Mouse (Mus musculus) A20 (cell line): ENCODE measurements around the gene Scube1.

Experiments
- DNase-seq: peaks from one replicate; pipeline ENCODE4 v3.0.0-alpha.2; 2011; ENCODE audit warnings: low read depth, low spot score

The Scube1 gene

DNA sequence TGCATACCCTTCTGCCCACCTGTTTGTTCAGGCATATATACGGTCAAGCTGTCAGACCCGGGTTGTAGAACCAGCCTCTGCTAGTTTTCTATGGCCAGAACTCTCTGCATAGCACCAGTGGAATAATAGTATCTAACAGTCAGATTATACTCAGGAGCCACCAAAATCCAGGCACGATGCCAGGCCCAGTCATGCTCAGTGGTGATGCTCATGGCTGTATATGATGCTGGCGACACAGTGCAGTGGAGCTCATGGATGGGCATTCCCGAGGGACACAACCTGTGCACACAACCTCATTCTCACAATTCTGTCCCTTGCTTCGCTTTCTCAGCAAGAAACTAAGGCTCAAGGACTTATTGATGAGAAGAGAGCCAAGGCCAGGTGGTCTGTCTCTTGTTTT lies 58.8 kb downstream of the Scube1 start:
- no peak for DNase-seq

DNA sequence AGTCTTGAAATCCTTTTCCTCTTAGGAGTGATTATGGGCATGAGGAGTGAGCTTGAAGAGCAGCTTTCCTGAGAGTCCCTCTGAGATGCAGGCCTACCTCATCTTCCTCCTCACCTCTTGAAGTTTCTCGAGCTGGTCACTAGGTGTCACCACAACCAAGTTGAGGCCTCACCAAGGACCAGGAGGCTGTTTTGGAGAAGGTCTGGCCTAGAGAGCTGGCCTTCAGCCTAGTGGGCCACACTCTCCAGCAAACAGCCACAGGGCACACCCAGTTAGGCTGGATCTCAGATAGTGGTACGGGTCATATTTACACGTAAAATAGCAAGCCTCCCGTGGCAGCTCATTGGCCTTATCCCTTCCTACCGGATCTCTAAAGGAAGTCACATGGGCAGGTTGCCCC lies 60.1 kb downstream of the Scube1 start:
- peak; percentile 51 for DNase-seq

DNA sequence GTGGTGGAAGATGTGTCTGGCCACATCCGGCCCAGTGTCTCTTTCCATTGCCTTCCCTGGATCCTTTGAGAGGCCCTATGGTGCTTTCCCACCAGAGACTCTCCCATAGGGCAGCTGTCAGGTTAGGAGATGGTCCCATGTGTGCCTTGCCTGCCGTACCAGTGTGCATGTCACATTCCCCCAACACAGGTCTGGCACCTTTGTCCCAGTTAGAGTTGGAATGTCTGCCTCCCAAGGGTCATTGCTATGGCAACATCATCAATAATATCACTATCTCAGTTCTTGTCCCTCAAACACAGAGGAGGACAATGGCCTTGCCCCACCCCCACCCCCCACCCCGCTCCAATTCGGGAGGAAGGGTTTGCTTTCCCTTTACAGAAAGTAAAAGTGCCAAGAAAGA lies 61.8 kb downstream of the Scube1 start:
- DNase-seq: no peak

DNA sequence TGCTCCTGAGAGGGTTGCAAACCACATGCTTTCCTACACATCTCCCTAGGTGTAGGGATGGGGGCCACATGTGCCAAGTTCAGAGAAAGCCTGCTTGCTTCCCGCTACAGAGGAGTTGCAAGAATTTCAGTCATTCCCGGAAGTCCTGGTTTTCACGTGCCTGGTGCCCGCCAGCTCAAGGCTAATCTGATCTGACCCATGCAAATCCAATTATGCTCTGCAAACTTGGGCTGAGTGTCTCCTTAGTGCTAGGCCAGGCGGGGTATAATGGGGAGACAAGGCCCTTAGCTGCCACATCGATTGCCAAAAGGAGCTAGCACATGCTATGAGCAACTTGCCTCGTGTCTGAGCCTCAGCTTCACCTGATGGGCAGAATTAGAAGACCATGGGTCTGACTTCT lies 62.7 kb downstream of the Scube1 start:
- no peak for DNase-seq

DNA sequence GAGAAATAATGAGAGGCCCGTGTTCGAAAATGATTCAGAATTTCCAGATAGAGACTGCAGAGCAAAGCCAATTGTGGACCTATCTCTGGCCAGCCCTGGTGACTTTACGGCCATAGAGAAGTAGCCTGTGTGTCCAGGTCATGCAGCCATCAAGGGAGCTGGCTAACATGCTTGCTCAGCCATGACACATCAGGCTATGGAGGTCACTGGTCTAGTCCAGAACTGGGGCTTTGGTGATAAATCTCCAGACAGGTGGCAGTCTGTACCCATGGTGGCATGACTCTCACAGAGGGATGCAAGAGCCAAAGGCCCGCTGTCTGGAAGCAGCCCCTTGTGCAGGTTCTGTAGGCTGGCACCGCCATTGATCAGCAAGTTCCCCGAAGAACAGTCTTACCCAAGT lies 82.3 kb downstream of the Scube1 start:
- DNase-seq: no peak

DNA sequence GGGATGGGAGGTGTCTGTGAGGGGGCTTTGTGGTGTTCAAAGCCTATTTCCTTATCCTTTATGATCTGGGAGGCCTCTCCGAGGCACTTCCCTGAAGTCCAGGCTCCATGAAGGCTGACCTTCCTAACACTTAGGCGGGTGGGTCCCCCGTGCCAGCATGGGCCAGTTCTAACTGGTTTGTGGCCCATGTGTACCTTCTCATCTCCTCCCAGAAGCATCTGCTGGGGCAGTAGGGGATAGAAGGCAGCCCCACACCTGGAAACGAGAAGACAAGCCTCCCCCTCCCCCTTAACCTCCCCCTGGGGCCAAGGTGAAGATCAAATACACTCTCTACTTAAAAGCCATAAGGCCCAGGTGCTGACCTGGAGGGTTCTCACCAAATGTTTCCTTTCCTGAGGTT lies 84.6 kb downstream of the Scube1 start:
- DNase-seq: no peak

DNA sequence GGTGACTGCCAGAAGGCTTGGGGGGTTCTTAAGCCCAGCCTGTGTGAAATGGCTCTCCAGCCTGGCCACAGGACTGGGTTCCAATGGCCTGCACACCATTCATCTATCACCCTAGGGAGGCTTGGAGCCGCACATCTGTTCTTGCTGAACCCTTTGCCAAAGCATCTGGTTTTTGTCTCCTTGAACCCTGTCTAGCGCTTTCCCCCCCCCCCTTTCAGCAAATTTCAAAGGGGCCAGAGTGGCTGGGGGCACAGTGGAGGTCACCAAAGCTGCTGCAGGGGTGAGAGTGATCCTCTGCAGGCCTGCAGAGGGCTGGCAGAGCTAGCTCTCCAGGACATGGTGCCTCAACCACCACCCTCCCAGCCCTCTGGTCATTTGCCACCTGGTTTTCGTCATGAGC lies 85.7 kb downstream of the Scube1 start:
- DNase-seq: no peak

DNA sequence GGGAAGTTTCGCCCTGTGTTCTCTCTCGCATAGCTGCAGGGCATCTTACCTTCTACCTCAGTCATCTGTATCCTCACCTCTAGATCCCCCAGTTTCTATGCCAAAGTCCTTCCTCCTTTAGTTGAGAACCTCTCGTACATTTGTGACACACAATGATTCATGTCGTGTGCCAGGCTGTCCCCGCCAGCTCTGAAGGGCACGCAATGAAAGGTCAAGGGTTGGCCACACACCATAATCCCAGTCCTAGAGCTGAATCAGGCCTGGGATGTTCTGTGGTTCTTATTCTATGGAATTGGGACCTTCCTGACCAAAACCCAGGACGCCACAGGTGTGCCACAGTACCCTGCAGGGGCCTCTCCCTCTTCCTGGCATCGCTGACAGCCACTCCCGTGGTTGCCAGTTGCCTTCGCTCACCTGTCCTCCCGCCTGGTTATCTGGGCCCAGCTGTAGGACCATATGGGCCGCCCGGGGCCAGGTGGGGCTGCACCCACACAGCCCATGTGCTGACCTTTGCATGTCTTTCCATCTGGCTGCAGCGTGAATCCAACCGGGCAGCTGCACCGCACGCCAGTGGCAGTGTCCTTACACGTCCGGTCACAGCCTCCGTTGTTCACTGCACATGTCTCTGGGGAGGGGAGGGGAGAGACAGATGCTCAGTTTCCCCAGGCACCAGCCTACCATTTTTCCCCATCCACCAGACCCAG lies 86.5 kb downstream of the Scube1 start:
- no peak for DNase-seq

DNA sequence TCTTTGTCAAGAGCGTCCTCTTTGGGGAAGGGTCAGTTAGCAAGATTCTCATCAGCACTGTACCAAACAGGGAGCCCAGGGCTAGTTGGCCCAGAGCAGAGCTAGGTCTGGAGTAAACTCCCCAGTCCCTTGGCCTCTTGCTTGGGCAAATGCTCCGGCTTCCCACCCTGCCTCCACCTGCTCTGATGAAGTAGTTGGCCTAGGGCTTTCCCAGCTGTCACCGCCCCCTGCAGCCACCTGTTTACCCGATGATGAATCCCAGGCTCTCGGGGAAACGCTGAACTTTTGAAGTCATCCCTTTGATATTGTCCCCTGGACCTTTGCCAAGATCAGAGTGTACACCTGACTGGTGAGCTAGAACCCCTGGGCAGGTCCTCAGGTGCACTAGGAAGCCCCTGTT lies 88.1 kb downstream of the Scube1 start:
- DNase-seq: no peak

DNA sequence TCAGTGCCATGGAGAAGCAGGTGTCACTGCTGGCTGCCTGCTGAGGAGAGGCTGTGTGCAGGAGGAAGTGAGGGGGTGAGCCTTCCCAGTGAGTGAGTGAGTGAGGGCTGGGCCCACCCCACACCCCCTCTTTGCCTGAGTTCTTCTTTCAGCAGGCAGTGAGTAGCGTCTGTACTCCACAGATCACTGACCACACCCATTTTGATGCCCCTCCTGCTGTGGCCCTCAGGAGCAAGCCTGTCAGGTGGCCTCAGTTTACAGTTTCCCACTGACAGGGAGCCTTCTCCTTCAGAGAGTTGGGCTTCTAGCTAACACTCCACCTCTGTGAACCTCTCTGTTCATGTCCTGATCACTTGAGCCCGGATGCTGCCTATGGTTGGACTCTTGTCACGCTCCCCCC lies 89.6 kb downstream of the Scube1 start:
- DNase-seq: no peak

DNA sequence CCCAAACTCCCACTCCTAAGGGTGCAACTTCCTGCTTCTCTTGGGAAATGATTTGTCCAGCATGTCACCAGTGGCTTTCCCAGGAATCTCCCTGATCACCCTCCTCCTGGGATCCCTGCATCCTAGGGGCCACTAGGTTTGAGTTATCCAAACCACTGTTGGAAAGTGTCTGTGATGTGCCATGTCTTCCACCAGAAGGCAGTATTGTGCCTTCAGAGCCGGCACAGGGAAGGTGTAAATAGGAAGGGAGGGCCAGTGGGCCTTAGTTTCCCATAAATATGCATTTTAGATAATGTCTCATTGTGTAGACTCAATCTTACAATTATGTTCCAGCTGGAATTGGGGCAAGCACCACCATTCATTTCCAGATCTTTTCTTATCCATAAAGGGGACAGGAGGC lies 90.7 kb downstream of the Scube1 start:
- DNase-seq: peak; percentile 40

DNA sequence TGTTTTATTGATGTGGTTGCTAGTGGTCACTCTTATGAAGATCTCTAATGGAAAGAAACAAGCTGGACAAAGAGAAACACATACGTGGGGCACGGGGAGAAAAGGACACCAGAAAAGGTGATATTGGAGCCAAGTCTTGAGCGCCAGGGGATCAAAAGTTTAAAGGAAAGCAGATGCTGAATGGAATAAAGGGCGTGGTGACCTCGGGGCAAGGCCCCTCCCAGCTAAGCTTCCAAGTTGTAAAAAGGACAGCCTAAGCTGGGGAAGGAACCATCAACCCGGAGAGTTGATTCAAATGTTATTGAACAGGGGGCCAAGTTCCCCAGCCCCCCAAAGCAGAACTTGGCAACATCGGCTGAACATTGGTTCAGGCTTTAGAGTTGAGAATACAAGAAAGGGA lies 93.8 kb downstream of the Scube1 start:
- no peak for DNase-seq

DNA sequence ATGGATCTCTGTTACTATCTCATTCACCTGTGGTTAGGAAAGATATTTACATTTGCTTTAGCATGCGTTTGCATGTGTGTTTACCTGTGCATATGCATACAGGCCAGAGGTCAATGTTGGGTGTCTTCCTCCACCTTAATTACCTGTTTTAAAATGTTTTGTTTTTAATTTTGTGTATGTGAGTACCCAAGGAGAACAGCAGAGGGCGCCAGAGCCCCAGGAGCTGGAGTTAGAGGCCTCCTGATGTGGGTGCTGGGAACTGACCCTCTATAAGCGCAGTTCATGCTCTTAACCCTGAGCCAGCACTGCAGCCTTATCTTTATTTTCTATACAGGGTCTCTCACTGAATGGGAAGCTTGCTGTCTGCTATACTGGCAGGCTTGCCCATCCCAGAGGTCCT lies 95.1 kb downstream of the Scube1 start:
- no peak for DNase-seq

DNA sequence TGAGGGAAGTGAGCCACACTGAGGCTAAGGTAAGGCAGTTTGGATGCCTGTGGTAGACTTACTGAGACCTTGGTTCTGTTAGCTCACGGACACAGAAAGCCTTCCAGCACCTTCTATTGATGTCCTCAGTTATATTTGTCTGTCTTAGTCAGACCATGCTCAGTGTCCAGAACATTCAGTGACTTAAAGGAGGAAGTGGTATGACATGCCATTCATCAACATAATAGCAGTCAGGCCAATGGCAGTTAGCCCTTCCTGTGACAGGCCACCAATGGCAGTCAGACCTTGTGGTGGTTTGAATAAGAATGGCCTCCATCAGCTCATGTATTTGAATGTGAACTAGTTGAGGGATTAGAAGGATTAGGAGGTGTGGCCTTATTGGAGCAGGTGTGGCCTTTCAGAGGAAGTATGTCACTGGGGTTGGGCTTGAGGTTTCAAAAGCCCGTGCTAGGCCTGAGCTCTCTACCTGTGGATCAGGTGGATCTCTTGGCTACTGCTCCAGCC lies 98.6 kb downstream of the Scube1 start:
- peak; percentile 22 for DNase-seq

DNA sequence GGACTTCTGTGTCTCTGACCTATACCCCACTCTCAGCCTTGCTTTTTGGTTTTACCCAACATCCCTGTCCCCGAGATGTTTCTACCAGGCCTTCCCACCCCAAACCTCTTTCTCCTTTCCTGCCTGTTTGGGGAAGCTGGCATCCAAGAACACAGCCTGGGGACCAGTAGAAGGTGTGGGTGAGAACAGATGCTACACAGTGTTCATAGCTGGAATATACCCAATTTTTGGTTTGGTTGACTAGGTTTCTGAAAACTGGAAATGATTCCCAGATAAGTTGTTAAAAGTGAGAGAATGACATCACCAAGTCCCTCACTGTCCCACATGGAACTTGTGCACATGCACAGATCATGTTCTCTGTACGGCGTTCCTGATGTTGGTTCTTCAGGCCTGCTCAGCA lies 109.6 kb downstream of the Scube1 start:
- DNase-seq: no peak

DNA sequence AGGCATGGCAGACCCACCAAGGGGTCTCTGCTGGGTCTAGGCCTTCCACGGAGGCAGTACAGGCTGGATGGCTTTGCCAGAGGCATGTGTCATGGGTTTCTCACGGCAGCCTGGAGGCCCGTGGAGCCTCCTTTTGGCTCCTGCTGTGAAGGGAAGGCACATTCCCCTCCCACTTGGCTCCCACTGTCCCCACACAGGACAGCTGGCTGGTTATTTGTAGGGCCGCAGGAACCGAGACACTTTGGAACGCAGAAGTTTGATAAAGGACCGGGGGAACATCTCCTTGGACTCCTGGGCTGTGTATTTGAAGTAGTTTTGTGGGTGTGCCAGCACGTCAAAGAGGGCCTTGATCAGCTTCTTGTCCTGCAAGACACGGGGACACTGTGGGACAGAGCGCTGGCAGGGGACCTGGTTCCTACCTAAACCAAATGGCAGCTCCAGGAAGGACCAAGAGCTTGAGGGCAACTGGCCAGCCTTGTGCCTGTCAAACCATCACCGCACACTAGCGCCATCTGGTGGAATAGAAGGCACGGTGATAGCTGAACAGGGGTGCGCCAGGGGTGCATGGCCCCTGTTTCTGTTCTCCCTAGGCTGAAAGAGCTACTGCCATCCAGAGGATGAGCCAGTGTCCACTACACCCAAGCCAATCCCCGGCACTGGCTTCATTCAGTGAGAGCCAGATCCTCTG lies 117.6 kb downstream of the Scube1 start:
- peak; percentile 79 for DNase-seq

DNA sequence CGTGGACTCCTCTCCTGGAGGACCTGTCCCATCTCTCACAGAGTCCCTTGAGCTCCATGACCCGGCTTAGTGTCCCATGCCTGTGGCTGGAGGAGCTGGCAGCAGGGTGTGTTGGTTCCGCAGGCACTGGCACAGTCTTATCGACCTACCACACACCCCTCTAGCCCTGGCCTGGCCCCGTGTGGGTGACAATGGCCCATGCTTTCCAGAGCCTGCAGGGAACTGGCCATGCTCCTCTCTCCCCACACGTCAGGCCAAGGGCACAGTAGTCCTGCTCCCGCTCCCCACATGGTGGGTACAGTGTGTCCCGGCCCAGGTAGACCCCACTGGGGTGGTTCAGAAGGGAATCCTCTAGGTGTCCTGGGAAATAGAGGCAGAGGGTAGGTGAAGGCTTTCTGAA lies 118.1 kb downstream of the Scube1 start:
- no peak for DNase-seq

DNA sequence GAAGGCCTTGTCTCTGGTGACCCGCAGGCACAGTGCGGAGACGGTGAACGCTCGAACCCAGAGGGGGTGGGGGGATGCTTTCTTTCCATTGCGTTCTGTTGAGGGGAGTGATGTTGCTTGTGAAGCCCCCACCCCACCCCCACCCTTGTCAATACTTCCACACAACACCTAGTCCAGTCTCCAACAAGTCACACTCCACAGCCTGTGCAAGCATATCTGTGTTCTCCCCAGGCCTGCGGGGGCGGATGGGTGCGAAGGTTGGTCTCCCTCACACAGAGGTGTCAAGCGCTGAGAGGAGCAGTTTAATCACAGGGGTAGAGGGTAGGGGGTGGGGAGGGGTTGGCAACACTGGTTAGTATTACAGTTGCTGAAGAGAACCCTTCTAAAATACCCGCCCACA lies 118.6 kb downstream of the Scube1 start:
- DNase-seq: no peak

DNA sequence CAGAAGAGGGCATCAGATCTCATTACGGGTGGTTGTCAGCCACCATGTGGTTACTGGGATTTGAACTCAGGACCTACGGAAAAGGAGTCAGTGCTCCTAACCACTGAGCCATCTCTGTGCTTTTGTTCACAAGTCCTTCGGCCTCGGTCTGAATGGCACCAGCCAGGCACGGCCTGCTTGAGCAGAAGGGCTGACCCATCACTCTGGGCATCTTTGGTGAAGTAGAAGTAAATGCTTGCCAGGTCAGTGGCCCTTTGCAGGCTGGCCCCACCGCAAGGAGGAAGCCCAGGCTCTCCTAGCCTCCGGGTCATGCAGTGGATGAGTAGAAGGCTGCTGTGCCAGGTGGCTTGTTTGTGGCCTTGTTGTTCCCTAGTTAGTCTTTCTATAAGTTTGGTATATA lies 121.4 kb downstream of the Scube1 start:
- no peak for DNase-seq

DNA sequence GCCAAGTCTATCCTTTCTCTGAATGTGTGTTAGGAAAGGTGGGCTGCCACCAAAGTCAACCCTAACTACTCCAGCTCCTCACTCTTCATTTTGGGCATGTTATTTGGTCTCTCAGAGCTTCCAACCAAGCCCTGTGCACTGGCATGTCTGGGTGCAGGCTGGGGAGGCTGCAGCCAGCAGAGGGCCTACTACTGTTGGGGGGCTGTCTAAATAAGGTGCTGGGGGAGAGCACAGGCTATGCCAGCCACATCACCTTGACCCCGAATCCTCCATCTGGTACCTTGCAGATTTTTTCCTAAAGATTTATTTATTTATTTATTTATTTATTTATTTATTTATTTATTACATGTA lies 121.8 kb downstream of the Scube1 start:
- no peak for DNase-seq

DNA sequence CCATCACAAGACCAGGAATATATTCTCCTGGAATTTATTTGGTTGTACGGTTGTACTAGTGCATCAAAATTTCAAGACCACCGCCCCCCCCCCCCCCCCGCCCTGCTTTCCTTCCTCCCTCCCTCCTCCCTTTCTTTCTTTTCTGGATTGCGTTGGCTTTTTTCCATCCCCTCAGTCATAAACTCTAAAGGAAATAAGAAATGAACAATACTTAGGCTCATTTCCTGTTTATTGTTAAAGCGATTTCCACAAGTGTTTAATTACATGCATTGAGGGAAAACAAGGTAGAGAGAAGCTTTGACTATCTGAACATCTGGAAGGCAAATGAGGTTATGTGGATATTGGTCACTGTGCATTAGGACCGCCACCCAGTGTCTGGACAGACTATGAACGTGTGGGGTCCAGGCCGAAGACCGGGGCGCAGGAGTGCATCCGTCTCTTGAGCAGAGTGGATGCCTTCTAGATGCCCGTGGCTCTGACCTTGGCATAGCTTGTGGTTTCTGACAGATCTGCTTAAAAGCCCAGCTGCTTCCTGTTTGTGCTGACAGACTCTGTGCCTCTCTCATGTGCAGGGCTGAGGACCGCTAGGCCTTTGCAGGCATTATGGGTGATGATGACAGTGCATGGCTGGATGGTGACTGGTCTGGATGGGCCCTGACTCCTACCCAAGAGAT lies 122.3 kb downstream of the Scube1 start:
- DNase-seq: peak; percentile 78

DNA sequence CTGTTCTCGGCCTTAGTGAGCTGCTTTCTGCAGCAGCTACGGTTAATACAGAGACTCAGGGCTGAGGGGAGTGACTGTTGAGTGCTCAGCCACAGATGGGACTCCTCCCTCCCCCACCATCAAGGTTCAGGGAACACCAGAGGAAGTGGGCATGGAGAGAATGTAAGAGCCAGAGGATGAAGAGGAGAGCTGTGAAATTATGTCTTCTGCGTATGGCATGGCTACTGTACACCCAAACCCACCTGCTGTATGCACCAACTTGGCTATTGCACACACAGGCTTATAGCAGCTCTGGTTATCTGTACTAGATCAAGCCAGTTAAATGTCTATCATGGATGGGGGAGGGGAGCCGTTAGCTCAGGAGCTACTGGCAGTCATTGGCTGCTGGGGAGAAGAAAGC lies 123.6 kb downstream of the Scube1 start:
- no peak for DNase-seq

DNA sequence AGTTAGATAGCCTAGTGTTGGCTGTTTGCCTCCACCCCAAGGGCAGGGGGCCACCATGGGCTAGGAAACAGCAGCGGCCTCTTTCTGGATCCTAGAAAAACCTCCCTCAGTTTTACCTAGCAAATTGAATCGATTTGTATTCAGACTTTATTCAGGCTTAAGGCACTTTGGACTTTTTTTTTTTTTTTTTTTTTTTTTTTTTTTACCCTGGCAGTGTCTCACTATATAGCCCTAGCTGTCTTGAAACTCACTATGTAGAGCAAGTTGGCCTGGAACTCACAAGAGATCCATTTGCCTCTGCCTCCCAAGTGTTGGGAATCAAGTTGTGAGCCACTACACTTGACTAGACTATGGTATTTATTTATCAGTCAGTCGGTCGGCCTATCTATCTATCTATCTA lies 128.0 kb downstream of the Scube1 start:
- no peak for DNase-seq
